Mouse (Mus musculus): ENCODE results near the gene Slc12a3. TPM values are rescaled to one million over a fixed set of nuclear protein-coding genes. Genes with fewer than 3 reads are reported as not detected.

Slc12a3 gene
- polyA plus RNA-seq, 1 experiment from 2014 or later, result not detected

DNA sequence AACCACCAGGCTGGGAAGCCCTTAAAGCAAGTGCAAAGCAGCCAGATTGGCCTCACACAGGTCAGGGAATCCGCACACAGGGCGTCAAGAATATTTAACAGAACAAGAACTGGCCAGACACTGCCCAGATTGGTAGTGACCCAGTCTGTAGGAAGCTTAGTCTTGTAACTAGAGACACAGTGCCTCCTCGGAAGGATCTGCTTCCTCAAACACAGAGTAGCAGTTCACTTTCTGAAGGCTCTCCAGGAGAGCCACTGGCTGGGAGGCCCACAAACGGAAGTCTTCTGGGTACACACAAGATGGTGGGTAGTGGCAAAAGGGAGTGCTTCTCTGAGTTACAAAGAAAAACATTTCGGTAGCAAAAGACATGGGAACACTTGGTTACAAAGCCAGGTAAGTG is 41.8 kb downstream of the Slc12a3 start:
- Histone ChIP-seq H3K9ac (replicated peaks; ENCODE audit: low read depth, low read length) (no peak overlapping the region), H3K36me3 (ENCODE audit: control insufficient read depth, insufficient read depth, low read length) (no peaks in the 10 kb centered on the region), H3K27ac (ENCODE audit: low read length) (no peak overlapping the region), H3K4me2 (replicated peaks; ENCODE audit: low read depth, low read length) (no peak overlapping the region), H3K4me3 (ENCODE audit: low read depth, low read length) (no peak overlapping the region), H3K4me1 (ENCODE audit: control insufficient read depth, insufficient read depth, low read length) (no peaks in the 10 kb centered on the region), H3K27me3 (ENCODE audit: control insufficient read depth, insufficient read depth, low read length) (no peaks in the 10 kb centered on the region), H3K9me3 (ENCODE audit: control insufficient read depth, low read depth, low read length) (no peaks in the 10 kb centered on the region)
- no peak for ATAC-seq (ENCODE audit: insufficient number of reproducible peaks, insufficient read depth, low FRiP score, low read depth)
- WGBS, result 79% methylated on average over 5 of the region's 5 CpGs

DNA sequence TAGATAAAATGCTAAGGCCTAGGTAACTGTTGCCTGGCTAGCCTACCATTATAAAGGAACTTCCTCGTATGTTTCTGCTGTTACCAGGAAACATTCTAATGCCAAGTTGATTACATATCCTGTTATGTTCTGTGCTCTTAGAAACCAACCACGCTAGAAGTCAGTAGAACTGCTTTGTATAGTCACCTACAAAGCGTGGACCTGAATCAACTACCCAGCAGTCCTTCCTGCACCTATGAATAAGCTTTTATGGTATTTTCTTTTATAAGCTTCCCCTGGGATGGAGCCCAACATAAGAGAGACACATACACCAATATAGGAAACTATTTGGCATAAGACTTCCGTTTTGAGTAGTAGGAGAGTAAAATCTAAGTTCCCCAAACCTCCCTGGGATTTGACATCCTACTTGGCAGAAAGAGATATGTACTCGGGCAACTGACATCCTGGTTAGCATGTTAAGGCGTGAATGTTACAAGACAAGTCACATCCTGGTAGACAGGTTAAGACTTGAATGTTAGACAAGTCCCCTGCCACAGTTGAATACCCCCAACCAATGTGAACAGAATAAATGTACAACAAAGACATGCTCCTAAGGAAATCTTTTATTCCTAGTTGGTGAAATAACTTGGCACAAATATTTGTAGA is 44.1 kb downstream of the Slc12a3 start:
- WGBS, result 82% methylated on average over 6 of the region's 6 CpGs
- H3K27ac ChIP-seq (ENCODE audit: low read length), result no peak overlapping the region

GRCm38 (mm10) chr8:94375551-94375991 is 46.6 kb downstream of the Slc12a3 start:
- H3K36me3 ChIP-seq (ENCODE audit: control insufficient read depth, insufficient read depth, low read length), result no peaks in the 10 kb centered on the region
- no peaks in the 10 kb centered on the region for H3K9me3 ChIP-seq (ENCODE audit: control insufficient read depth, low read depth, low read length)
- H3K27ac ChIP-seq (ENCODE audit: low read length), result no peak overlapping the region
- no peak overlapping the region for H3K9ac ChIP-seq (replicated peaks; ENCODE audit: low read depth, low read length)
- no peak for ATAC-seq (ENCODE audit: insufficient number of reproducible peaks, insufficient read depth, low FRiP score, low read depth)
- H3K4me3 ChIP-seq (ENCODE audit: low read depth, low read length), result no peak overlapping the region
- H3K27me3 ChIP-seq (ENCODE audit: control insufficient read depth, insufficient read depth, low read length), result no peaks in the 10 kb centered on the region
- WGBS, result 52% methylated on average over 3 of the region's 3 CpGs
- H3K4me1 ChIP-seq (ENCODE audit: control insufficient read depth, insufficient read depth, low read length), result peaks cover 7% of the 10 kb centered on the region; the same call in 1 of the 2 replicates
- no peak overlapping the region for H3K4me2 ChIP-seq (replicated peaks; ENCODE audit: low read depth, low read length)

More for the DNA sequence above, 44.1 kb downstream of the Slc12a3 start:
- no peak overlapping the region for H3K4me2 ChIP-seq (replicated peaks; ENCODE audit: low read depth, low read length)
- H3K9me3 ChIP-seq (ENCODE audit: control insufficient read depth, low read depth, low read length), result no peaks in the 10 kb centered on the region
- H3K36me3 ChIP-seq (ENCODE audit: control insufficient read depth, insufficient read depth, low read length), result no peaks in the 10 kb centered on the region
- no peak for ATAC-seq (ENCODE audit: insufficient number of reproducible peaks, insufficient read depth, low FRiP score, low read depth)
- H3K4me1 ChIP-seq (ENCODE audit: control insufficient read depth, insufficient read depth, low read length), result peaks cover 7% of the 10 kb centered on the region; the same call in 1 of the 2 replicates
- H3K27me3 ChIP-seq (ENCODE audit: control insufficient read depth, insufficient read depth, low read length), result no peaks in the 10 kb centered on the region
- H3K9ac ChIP-seq (replicated peaks; ENCODE audit: low read depth, low read length), result no peak overlapping the region
- H3K4me3 ChIP-seq (ENCODE audit: low read depth, low read length), result no peak overlapping the region

DNA sequence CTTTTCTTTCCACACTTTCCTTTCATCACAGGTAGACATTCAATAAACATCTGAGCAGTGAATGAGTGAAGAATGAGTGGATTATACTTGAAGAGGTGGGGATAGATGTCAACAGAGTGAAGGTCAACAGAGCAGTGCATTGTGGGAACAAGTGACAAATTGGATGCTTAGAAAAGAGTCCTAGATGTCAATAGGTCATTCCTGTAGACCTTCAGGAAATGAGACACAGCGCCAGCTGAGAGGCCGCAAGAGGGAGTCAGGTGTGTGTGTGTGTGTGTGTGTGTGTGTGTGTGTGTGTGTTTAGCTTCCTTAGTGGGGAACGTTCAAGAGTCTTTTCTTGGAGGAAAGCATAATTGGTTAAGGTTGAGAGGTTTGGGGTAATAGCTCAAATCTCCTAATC is 47.2 kb downstream of the Slc12a3 start:
- Histone ChIP-seq H3K27ac (ENCODE audit: low read length) (no peak overlapping the region), H3K9me3 (ENCODE audit: control insufficient read depth, low read depth, low read length) (no peaks in the 10 kb centered on the region), H3K36me3 (ENCODE audit: control insufficient read depth, insufficient read depth, low read length) (no peaks in the 10 kb centered on the region), H3K27me3 (ENCODE audit: control insufficient read depth, insufficient read depth, low read length) (no peaks in the 10 kb centered on the region), H3K4me2 (replicated peaks; ENCODE audit: low read depth, low read length) (no peak overlapping the region), H3K9ac (replicated peaks; ENCODE audit: low read depth, low read length) (no peak overlapping the region), H3K4me3 (ENCODE audit: low read depth, low read length) (no peak overlapping the region), H3K4me1 (ENCODE audit: control insufficient read depth, insufficient read depth, low read length) (peaks cover 7% of the 10 kb centered on the region; the same call in 1 of the 2 replicates)
- 67% methylated on average over 3 of the region's 3 CpGs for WGBS
- no peak for ATAC-seq (ENCODE audit: insufficient number of reproducible peaks, insufficient read depth, low FRiP score, low read depth)

GRCm38 (mm10) chr8:94376580-94376979 is 47.6 kb downstream of the Slc12a3 start:
- ATAC-seq (ENCODE audit: insufficient number of reproducible peaks, insufficient read depth, low FRiP score, low read depth), result no peak
- Histone ChIP-seq H3K4me2 (replicated peaks; ENCODE audit: low read depth, low read length) (no peak overlapping the region), H3K9me3 (ENCODE audit: control insufficient read depth, low read depth, low read length) (no peaks in the 10 kb centered on the region), H3K36me3 (ENCODE audit: control insufficient read depth, insufficient read depth, low read length) (no peaks in the 10 kb centered on the region), H3K27me3 (ENCODE audit: control insufficient read depth, insufficient read depth, low read length) (no peaks in the 10 kb centered on the region), H3K4me3 (ENCODE audit: low read depth, low read length) (no peak overlapping the region), H3K27ac (ENCODE audit: low read length) (no peak overlapping the region), H3K9ac (replicated peaks; ENCODE audit: low read depth, low read length) (no peak overlapping the region), H3K4me1 (ENCODE audit: control insufficient read depth, insufficient read depth, low read length) (peaks cover 7% of the 10 kb centered on the region; the same call in 1 of the 2 replicates)
- WGBS, result 95% methylated on average over 2 of the region's 2 CpGs

GRCm38 (mm10) chr8:94377031-94377430 is 48.0 kb downstream of the Slc12a3 start:
- WGBS, result 77% methylated on average over 4 of the region's 4 CpGs
- Histone ChIP-seq H3K4me2 (replicated peaks; ENCODE audit: low read depth, low read length) (no peak overlapping the region), H3K27ac (ENCODE audit: low read length) (no peak overlapping the region), H3K4me3 (ENCODE audit: low read depth, low read length) (no peak overlapping the region), H3K36me3 (ENCODE audit: control insufficient read depth, insufficient read depth, low read length) (no peaks in the 10 kb centered on the region), H3K9ac (replicated peaks; ENCODE audit: low read depth, low read length) (no peak overlapping the region), H3K27me3 (ENCODE audit: control insufficient read depth, insufficient read depth, low read length) (no peaks in the 10 kb centered on the region), H3K9me3 (ENCODE audit: control insufficient read depth, low read depth, low read length) (no peaks in the 10 kb centered on the region), H3K4me1 (ENCODE audit: control insufficient read depth, insufficient read depth, low read length) (peaks cover 7% of the 10 kb centered on the region; the same call in 1 of the 2 replicates)
- no peak for ATAC-seq (ENCODE audit: insufficient number of reproducible peaks, insufficient read depth, low FRiP score, low read depth)

DNA sequence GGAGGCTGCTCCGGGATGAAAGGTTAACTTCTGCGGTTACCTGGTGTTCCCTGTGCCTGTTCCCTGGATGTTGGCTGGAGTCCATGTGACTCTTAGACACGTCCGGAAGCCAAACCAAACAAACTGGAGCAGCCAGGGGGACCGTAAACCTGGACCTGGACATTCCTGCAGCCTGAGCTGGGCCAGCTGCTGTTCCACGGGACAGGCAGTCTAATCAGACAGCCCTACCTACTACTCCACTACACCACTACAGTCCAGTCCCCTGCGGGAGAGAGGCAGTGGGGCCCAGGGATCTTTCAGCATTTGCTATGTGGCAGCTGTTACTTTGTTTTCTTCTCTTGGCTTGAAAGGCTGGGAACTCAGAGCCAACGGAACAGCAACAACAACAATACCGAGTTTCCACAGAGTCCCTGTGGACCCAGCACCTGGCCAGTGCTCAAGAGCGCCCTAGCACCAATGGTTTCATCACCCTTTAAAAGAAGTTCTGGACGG is 48.8 kb downstream of the Slc12a3 start:
- Histone ChIP-seq H3K4me1 (ENCODE audit: control insufficient read depth, insufficient read depth, low read length) (peaks cover 7% of the 10 kb centered on the region; the same call in 1 of the 2 replicates), H3K36me3 (ENCODE audit: control insufficient read depth, insufficient read depth, low read length) (no peaks in the 10 kb centered on the region), H3K27ac (ENCODE audit: low read length) (peak overlapping the region; percentile 52; the same call in 1 of the 2 replicates), H3K27me3 (ENCODE audit: control insufficient read depth, insufficient read depth, low read length) (no peaks in the 10 kb centered on the region), H3K9ac (replicated peaks; ENCODE audit: low read depth, low read length) (no peak overlapping the region), H3K4me2 (replicated peaks; ENCODE audit: low read depth, low read length) (no peak overlapping the region), H3K9me3 (ENCODE audit: control insufficient read depth, low read depth, low read length) (no peaks in the 10 kb centered on the region), H3K4me3 (ENCODE audit: low read depth, low read length) (no peak overlapping the region)
- 32% methylated on average over 11 of the region's 11 CpGs for WGBS
- peak; percentile 72 for ATAC-seq (ENCODE audit: insufficient number of reproducible peaks, insufficient read depth, low FRiP score, low read depth)

GRCm38 (mm10) chr8:94378763-94379415 is 49.9 kb downstream of the Slc12a3 start:
- Histone ChIP-seq H3K9me3 (ENCODE audit: control insufficient read depth, low read depth, low read length) (no peaks in the 10 kb centered on the region), H3K9ac (replicated peaks; ENCODE audit: low read depth, low read length) (no peak overlapping the region), H3K36me3 (ENCODE audit: control insufficient read depth, insufficient read depth, low read length) (no peaks in the 10 kb centered on the region), H3K4me3 (ENCODE audit: low read depth, low read length) (no peak overlapping the region), H3K27me3 (ENCODE audit: control insufficient read depth, insufficient read depth, low read length) (no peaks in the 10 kb centered on the region), H3K4me1 (ENCODE audit: control insufficient read depth, insufficient read depth, low read length) (peaks cover 7% of the 10 kb centered on the region; the same call in 1 of the 2 replicates), H3K27ac (ENCODE audit: low read length) (no peak overlapping the region), H3K4me2 (replicated peaks; ENCODE audit: low read depth, low read length) (no peak overlapping the region)
- WGBS, result 78% methylated on average over 15 of the region's 15 CpGs
- ATAC-seq (ENCODE audit: insufficient number of reproducible peaks, insufficient read depth, low FRiP score, low read depth), result no peak
